Mouse (Mus musculus) hematopoietic stem cell, adult 5-6 weeks (primary cell): Measurements from ENCODE around the gene Lage3. TPM values are rescaled to one million over a fixed set of nuclear protein-coding genes. Genes with fewer than 3 reads are reported as not detected.
A peak's percentile ranks its signal among the peaks of the same experiment; 100 is the strongest.
"Not testable (repeated sequence)": the region's sequence is repeated elsewhere in the genome, so short reads cannot be mapped to it uniquely, and the experiment has no call there.

Source experiments
- ATAC-seq, 2 experiments: fragments of 125-278 bp in 1 of 2; replicated peaks in 1 of 2; 2 replicates each; pipeline ENCODE4 v1.8.0; 2016 to 2017; ENCODE audit warnings: inconsistent platforms in 2 of 2, mild to moderate bottlenecking in 2 of 2, moderate number of reproducible peaks in 2 of 2, low read depth in 1 of 2, moderate TSS enrichment in 1 of 2; ENCODE audit not compliant: low FRiP score in 2 of 2, poor library complexity in 2 of 2, severe bottlenecking in 2 of 2, insufficient read depth in 1 of 2, low TSS enrichment in 1 of 2
- total RNA-seq: library from RNA; stranded (forward); fragments of 172-1452, 232-1000 nt; gene quantifications from 2 replicates; pipeline ENCODE4 v1.2.3, GENCODE M21; 2017

The Lage3 gene
- 19.5 and 34.1 TPM in 2 replicates for total RNA-seq

- peak; percentile 83 to 90 for ATAC-seq
Observed at GRCm38 (mm10) chrX:74353467-74353770, at the start of gene Lage3. Gene Lage3, minus strand, starts transcription at chrX:74353618.

- no peak for ATAC-seq
Observed at GRCm38 (mm10) chrX:74400136-74400535, 46.7 kb upstream of the Lage3 start.

DNA sequence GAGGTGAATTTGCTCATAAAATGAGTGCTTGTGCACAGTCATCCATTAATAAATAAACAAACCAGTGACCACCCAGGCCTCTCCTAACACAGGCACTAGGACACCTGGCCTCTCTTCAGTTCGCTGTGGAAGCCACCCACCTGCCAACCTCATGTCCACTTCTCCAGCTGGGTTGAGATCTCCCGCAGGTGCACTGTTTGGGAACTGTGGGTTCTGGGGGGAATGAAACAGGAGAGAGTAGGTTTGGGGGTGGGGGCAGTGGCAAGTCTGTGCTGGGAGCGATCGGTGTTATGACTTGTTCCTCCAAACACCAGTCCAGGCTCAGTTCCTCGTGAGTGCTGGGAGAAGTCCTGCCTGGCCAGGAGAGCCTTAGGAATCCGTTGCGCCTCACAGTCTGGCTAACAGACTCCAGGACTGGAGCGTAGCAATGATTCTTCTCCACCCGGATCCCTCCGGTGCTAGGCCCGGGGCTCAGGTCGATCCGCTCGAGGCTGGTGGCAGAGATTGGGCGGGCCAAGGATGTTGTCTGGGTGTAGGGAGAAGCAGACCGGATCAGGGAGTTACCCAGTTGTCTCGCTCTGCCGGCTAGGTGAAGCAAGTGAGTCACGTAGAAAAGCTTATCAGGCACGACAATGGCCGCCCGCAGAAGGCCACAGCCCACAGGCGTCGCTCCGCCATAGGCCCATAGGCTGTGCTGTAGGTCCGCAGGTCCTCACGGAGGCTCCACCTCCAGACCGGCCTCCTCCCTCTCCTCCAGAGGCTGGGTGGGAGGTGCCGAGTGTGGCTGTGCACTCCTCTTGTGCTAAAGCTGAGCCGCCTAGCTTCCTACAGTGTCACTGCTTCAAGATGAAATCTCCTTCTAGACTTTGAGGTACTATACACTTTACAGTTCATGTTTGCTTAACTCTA is 39.4 kb upstream of the Lage3 start, which contains the start of the genes Fam3a and Ikbkg:
Fam3a (minus strand) TSS at position 738 of the 909 bp plus-strand sequence.
Ikbkg (plus strand) TSS at position 756 of the 909 bp plus-strand sequence.
- ATAC-seq = peak; percentile 100

DNA sequence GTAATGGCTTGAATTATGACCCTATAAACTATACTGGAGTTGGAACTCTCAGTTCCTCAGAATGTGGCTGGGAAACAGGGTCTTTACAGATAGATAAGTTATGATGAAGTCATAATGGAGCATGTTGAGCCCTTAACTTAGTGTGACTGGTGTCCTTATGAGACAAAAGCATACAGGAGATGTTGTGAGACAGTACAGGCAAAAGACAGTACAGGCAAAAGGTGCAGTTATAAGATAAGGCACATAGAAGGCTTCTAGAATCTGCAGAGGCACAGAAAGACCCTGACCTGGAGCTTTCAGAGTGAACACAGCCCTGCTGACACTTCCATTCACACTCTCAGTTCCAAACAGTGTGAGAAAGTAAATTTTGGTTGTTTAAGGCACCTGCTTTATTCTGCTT is 34.7 kb upstream of the Lage3 start:
- ATAC-seq = no peak

DNA sequence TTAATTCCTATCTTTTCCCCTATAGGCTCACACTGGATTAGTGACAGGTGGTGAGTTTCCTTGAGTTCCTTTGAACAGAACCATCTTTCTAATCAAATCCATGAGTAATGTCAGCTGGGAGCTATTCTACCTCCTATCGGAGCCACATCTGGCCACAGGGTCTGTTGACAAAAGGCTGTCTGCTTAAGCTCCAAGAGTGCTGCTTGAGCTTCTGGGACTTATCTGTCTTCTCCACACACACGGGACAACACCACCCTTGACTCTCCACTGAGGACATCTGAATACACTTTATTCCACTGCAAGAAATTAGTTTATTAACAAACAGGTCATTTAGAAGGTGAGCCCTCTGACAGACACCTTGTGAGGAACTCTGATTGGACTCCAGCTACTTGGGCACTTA is 31.0 kb upstream of the Lage3 start:
- ATAC-seq = no peak

GRCm38 (mm10) chrX:74372888-74373549 is 19.6 kb upstream of the Lage3 start, which contains the start of the genes Ubl4a and Slc10a3:
Gene Ubl4a, minus strand, starts transcription at chrX:74373218.
Gene Slc10a3, minus strand, starts transcription at chrX:74373349.
- peak; percentile 96 to 97 for ATAC-seq

DNA sequence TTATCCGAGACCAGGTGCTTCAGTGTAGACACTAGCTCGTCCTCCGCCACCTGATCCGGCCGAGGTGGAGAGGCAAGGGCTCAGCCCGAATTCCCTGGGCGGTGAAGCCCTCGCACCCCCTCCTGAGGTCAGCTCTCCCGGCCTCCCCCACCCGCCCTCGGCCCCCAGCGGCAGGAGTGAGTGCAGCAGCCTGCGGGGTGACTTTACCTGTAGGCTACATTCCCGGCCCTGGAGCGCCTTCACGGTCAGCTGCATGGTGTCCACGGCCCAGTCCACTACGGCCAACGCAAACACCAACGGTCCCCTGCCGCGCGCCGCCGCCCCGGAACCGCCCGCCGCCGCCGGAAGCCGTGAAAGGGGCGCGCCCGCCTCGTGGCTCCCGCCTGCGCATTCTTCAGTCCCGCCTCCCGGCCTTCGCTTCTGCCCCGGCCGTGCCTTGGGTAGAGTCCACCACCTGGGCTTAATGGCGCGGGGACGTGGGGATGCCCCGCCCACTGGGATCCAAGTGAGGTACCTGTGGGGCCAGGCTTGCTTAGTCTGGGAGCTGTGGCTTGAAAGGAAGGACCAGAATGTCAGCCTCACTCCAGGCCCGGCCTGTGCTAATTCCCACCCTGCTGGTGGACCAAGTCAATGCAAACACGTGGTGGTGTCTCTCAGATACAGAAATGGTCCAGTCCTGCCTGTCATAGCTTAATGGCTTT is 14.9 kb upstream of the Lage3 start:
- peak; percentile 44 to 61 for ATAC-seq

DNA sequence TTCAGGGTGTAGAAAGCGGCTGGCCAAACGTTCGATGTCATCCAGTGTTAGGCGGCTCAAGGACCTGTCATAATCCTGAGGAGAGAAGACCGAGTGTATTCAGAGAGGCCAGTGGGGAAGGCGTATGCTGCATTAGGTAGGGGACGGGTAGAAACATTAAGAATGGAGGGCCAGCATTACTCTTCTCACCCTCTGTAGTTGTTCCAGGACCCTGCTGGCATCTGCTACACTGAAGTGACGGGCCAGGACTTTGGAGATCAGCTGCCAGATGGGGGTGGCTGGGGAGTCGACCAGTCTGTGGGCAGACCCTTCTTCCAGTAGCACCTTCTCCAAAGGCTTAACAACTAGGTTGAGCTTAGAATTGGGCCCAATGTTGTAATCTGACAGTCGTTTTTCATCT is 14.1 kb upstream of the Lage3 start:
- no peak for ATAC-seq

DNA sequence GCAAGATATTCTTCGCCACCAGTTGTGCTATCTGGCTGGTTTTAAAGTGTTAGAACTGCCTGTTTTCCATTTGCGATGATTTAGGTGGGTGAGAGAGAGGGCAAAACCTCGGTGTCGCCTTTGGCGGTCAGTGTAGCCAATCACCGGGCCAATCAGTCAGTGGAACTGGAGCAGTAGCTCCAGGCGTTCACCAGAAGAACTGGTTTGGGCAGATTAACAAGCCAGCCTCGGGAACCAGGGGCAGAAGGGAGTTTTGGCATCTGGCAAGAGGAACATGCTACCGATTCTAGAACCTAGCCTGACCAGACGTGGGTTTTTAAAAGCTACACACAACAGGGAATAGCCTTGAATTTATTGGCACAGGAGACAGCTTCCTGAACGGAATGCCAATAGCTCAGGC is 5.8 kb upstream of the Lage3 start:
- no peak for ATAC-seq

- not testable (repeated sequence) for ATAC-seq
Observed at GRCm38 (mm10) chrX:74357069-74357468, 3.7 kb upstream of the Lage3 start.

- 0 out of 4 replicates have a peak, but pooled peaks of 1 of the 2 experiments have one; percentile 5 for ATAC-seq
Observed at GRCm38 (mm10) chrX:74352645-74353466, 562 bp downstream of the Lage3 start.

- no peak for ATAC-seq
Observed at GRCm38 (mm10) chrX:74330166-74330930, 23.1 kb downstream of the Lage3 start.

DNA sequence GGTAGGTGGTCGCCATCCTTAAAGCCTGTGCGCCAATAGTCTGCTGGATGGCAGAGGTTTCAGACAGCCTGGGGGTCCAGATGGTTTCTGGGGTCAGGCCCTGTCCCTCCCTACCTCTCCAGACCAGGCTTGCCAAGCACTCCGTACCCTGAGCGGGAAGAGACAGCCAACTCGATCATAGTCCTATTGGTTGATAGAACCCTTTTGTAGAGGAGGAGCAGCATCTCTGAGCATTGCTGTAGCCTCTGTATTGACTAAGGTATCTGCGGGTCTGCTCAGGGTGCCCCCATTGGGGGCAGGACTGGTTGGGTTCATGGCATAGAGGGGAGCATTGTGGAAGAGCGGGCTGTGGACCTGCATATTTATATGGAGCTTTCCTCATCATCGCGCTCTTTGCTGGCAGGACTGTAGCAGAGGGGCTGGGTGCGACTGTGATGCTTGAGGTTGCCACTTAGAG is 24.2 kb downstream of the Lage3 start:
- no peak for ATAC-seq

- peak; percentile 75 to 81 for ATAC-seq
Observed at GRCm38 (mm10) chrX:74328725-74329161, 24.7 kb downstream of the Lage3 start, which contains the start of gene Plxna3. Gene Plxna3, plus strand, starts transcription at chrX:74329066.

- peak; percentile 96 to 99 for ATAC-seq
Observed at GRCm38 (mm10) chrX:74312540-74313464, 40.6 kb downstream of the Lage3 start, which contains the start of gene Fam50a. Gene Fam50a, plus strand, starts transcription at chrX:74313033.
